Mouse (Mus musculus): ENCODE data around the gene Lin7a.

DNA sequence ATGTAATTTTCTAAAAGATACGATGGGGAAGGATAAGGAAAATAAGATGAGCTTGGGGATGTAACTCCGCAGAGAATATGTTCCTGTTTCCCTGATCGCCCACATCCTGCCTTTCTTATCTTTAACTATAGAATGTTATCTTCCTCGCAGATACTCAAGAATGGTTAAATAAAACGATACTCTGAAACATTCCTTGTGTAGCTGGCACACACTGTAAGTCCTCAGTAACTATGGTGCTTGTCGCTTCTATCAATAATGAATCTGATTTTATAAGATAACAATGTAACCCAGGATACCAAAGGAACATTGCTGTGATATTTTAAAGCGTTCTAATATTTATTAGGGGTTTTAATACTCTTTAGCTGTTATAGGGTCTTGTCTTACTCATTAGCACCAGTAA lies 22.4 kb upstream of the Lin7a start:
- TF ChIP-seq CTCF (IDR thresholded peaks at IDR 0.05; ENCODE audit: control insufficient read depth, insufficient read depth, insufficient read length), result no peak
- no peak for TF ChIP-seq USF1 (IDR thresholded peaks at IDR 0.05; ENCODE audit: low read depth)
- no peak for TF ChIP-seq CEBPB (IDR thresholded peaks at IDR 0.05; ENCODE audit: low read depth)
- no peak for TF ChIP-seq FOSL1 (IDR thresholded peaks at IDR 0.05; ENCODE audit: insufficient read depth, low read length, poor library complexity, severe bottlenecking)
- TF ChIP-seq MYOG (IDR thresholded peaks at IDR 0.05; ENCODE audit: control insufficient read depth, extremely low read depth, insufficient read length), result no peak

All from C2C12 (cell line).